Mouse (Mus musculus): ENCODE results near the gene Leap2.
A peak's percentile ranks its signal among the peaks of the same experiment; 100 is the strongest.
"Not testable (repeated sequence)": the region's sequence is repeated elsewhere in the genome, so short reads cannot be mapped to it uniquely, and the experiment has no call there.

Leap2 gene

GRCm38 (mm10) chr11:53445562-53445961, 22.6 kb upstream of the Leap2 start:
- no peak for DNase-seq (ENCODE audit: extremely low read depth, insufficient read length, low spot score)

- no peak for DNase-seq (ENCODE audit: extremely low read depth, insufficient read length, low spot score)
Observed at GRCm38 (mm10) chr11:53443861-53444260, 20.9 kb upstream of the Leap2 start.

GRCm38 (mm10) chr11:53441921-53442320, 19.0 kb upstream of the Leap2 start:
- DNase-seq (ENCODE audit: extremely low read depth, insufficient read length, low spot score), result no peak

- no peak for DNase-seq (ENCODE audit: extremely low read depth, insufficient read length, low spot score)
Observed at GRCm38 (mm10) chr11:53436338-53436737, 13.4 kb upstream of the Leap2 start.

GRCm38 (mm10) chr11:53435504-53435903, 12.5 kb upstream of the Leap2 start:
- DNase-seq (ENCODE audit: extremely low read depth, insufficient read length, low spot score), result no peak

GRCm38 (mm10) chr11:53433057-53433456, 10.1 kb upstream of the Leap2 start:
- DNase-seq (ENCODE audit: extremely low read depth, insufficient read length, low spot score), result no peak

GRCm38 (mm10) chr11:53431347-53432056, 8.5 kb upstream of the Leap2 start:
- DNase-seq (ENCODE audit: extremely low read depth, insufficient read length, low spot score), result no peak

GRCm38 (mm10) chr11:53430670-53431346, 7.8 kb upstream of the Leap2 start, which contains the start of the genes Uqcrq and Gdf9:
TSS of gene Uqcrq (minus strand) at chr11:53430831.
TSS of gene Gdf9 (plus strand) at chr11:53431023.
- DNase-seq (ENCODE audit: extremely low read depth, insufficient read length, low spot score), result peak; percentile 97

GRCm38 (mm10) chr11:53430300-53430669, 7.3 kb upstream of the Leap2 start:
- peak; percentile 91 for DNase-seq (ENCODE audit: extremely low read depth, insufficient read length, low spot score)

- DNase-seq (ENCODE audit: extremely low read depth, insufficient read length, low spot score), result no peak
Observed at GRCm38 (mm10) chr11:53429182-53429581, 6.2 kb upstream of the Leap2 start.

GRCm38 (mm10) chr11:53428716-53429057, 5.7 kb upstream of the Leap2 start:
- no peak for DNase-seq (ENCODE audit: extremely low read depth, insufficient read length, low spot score)

GRCm38 (mm10) chr11:53427993-53428715, 5.2 kb upstream of the Leap2 start:
- no peak for DNase-seq (ENCODE audit: extremely low read depth, insufficient read length, low spot score)

GRCm38 (mm10) chr11:53426914-53427313, 3.9 kb upstream of the Leap2 start:
- DNase-seq (ENCODE audit: extremely low read depth, insufficient read length, low spot score), result not testable (repeated sequence)

- DNase-seq (ENCODE audit: extremely low read depth, insufficient read length, low spot score), result no peak
Observed at GRCm38 (mm10) chr11:53425711-53426255, 2.8 kb upstream of the Leap2 start.

- DNase-seq (ENCODE audit: extremely low read depth, insufficient read length, low spot score), result no peak
Observed at GRCm38 (mm10) chr11:53425251-53425650, 2.3 kb upstream of the Leap2 start.

GRCm38 (mm10) chr11:53424826-53425225, 1.9 kb upstream of the Leap2 start:
- DNase-seq (ENCODE audit: extremely low read depth, insufficient read length, low spot score), result no peak

- DNase-seq (ENCODE audit: extremely low read depth, insufficient read length, low spot score), result no peak
Observed at GRCm38 (mm10) chr11:53418048-53418447, 4.9 kb downstream of the Leap2 start.

GRCm38 (mm10) chr11:53413871-53414270, 9.1 kb downstream of the Leap2 start:
- no peak for DNase-seq (ENCODE audit: extremely low read depth, insufficient read length, low spot score)

GRCm38 (mm10) chr11:53411738-53412137, 11.2 kb downstream of the Leap2 start:
- DNase-seq (ENCODE audit: extremely low read depth, insufficient read length, low spot score), result no peak

GRCm38 (mm10) chr11:53403638-53404037, 19.3 kb downstream of the Leap2 start:
- no peak for DNase-seq (ENCODE audit: extremely low read depth, insufficient read length, low spot score)

- no peak for DNase-seq (ENCODE audit: extremely low read depth, insufficient read length, low spot score)
Observed at GRCm38 (mm10) chr11:53393856-53394255, 29.1 kb downstream of the Leap2 start.

All from 3134 (cell line).